Mouse (Mus musculus): ENCODE results near the gene Kpnb1. TPM values are rescaled to one million over a fixed set of nuclear protein-coding genes. Genes with fewer than 3 reads are reported as not detected.

Kpnb1 gene
- total RNA-seq (2023) = 116 TPM

DNA sequence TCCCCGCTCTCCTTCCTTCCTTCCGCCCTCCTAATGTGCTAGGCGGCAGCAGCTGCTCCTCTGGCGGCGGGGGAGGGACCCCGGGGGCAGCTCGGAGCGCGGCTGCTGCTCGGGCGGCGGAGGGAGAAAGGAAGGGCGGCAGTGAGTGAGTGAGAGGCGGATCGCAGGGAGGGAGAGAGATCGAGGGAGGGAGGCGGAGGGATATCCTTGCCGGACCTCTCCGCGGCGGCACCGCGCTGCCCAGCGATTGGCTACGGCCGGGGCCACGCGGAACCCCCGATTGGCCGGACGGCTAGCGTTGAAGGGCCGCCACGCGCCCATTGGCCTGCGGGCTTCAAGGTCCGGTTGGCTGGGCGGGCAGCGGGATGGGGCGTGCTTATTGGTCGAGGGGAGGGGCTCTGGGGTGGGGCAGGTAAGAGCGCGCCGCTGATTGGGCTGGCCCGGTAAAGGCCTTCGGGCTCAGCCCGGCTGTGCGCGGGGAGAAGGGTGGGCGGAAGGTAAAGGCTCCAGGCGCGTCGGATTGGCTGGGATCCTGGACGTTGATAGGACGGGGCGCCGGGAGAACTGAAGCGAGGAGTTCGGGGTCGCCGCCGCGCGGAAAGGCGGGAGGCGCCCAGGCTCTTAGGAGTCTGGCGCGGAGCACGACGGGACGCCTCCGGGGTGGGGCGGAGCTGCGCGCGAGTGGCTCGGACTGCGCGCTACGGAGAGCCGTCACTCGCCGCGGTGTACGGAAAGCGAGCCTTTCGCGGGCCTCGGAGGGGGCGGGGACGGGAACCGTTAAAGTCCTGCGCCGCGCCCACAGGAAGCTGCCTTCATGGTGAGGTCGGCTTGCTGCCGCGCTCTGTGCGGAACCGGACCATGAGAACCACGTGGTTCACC is at the start of gene Kpnb1:
Gene Kpnb1 (minus strand): TSS at position 118 of the 879 bp plus-strand sequence.

GRCm38 (mm10) chr11:97151343-97151801 is 36.3 kb downstream of the Kpnb1 start, which contains the start of gene Tbkbp1:
TSS of gene Tbkbp1 (minus strand) at chr11:97151495.

GRCm38 (mm10) chr11:97114671-97115601 is 72.7 kb downstream of the Kpnb1 start, which contains the start of gene Tbx21:
TSS of gene Tbx21 (minus strand) at chr11:97115331.

Other genes starting within 250 kb of the Kpnb1 start
- 22.1 TPM for gene Pnpo, start 243.9 kb downstream of the Kpnb1 start, total RNA-seq (2023)
- gene Sp2, start 204.9 kb downstream of the Kpnb1 start, total RNA-seq (2023) = 65.1 TPM
- gene Sp6, start 174.5 kb downstream of the Kpnb1 start, total RNA-seq (2023) = 4.0 TPM
- 3.4 TPM for gene Scrn2, start 157.9 kb downstream of the Kpnb1 start, total RNA-seq (2023)
- not detected for gene Lrrc46, start 146.5 kb downstream of the Kpnb1 start, total RNA-seq (2023)
- gene Mrpl10, start 146.3 kb downstream of the Kpnb1 start, total RNA-seq (2023) = 25.7 TPM
- gene Osbpl7, start 137.3 kb downstream of the Kpnb1 start, total RNA-seq (2023) = 27.0 TPM
- 1.5 TPM for gene Tbx21, start 72.5 kb downstream of the Kpnb1 start, total RNA-seq (2023)
- 0.53 TPM for gene Tbkbp1, start 36.4 kb downstream of the Kpnb1 start, total RNA-seq (2023)
- 67.7 TPM for gene Npepps, start 92.8 kb upstream of the Kpnb1 start, total RNA-seq (2023)
- gene Mrpl45, start 127.8 kb upstream of the Kpnb1 start, total RNA-seq (2023) = 9.9 TPM
- 0.12 TPM for gene Gpr179, start 164.2 kb upstream of the Kpnb1 start, total RNA-seq (2023)
- 13.0 TPM for gene Socs7, start 174.7 kb upstream of the Kpnb1 start, total RNA-seq (2023)
- 0.56 TPM for gene Arhgap23, start 227.7 kb upstream of the Kpnb1 start, total RNA-seq (2023)

Measured in CD4-positive naive resting alpha-beta T cell, adult 76 days (primary cell).